Mouse (Mus musculus) forebrain, embryonic 13.5 days (tissue): ENCODE results near the gene Elmsan1. TPM values are rescaled to one million over a fixed set of nuclear protein-coding genes. Genes with fewer than 3 reads are reported as not detected.

Source experiments
- ATAC-seq: fragments of 200-750 bp; cut with Nextera tagmentation; 2 replicates; pipeline ENCODE4 v1.8.0; 2017
- H3K27ac ChIP-seq: fragments of 300-500 bp; sonication (generic); 2 replicates; pipeline ENCODE4 v1.5.1; 2015; ENCODE audit warnings: inconsistent platforms, mild to moderate bottlenecking, moderate library complexity
- H3K27me3 ChIP-seq: fragments of 300-500 bp; sonication (generic); 2 replicates; pipeline ENCODE4 v1.6.1; 2015; ENCODE audit warnings: mild to moderate bottlenecking, inconsistent platforms
- H3K36me3 ChIP-seq: fragments of 300-500 bp; sonication (generic); 2 replicates; pipeline ENCODE4 v1.6.1; 2015; ENCODE audit warnings: mild to moderate bottlenecking, inconsistent platforms; ENCODE audit not compliant: poor library complexity, severe bottlenecking
- H3K4me1 ChIP-seq: fragments of 300-500 bp; sonication (generic); 2 replicates; pipeline ENCODE4 v1.6.1; 2015; ENCODE audit warnings: inconsistent platforms
- H3K4me2 ChIP-seq: fragments of 300-500 bp; sonication (generic); 2 replicates; pipeline ENCODE4 v1.6.1; 2015; ENCODE audit warnings: inconsistent platforms, mild to moderate bottlenecking, moderate library complexity
- H3K4me3 ChIP-seq: fragments of 300-500 bp; sonication (generic); 2 replicates; pipeline ENCODE4 v1.5.1; 2015; ENCODE audit warnings: mild to moderate bottlenecking, inconsistent platforms
- H3K9ac ChIP-seq: fragments of 300-500 bp; sonication (generic); 2 replicates; pipeline ENCODE4 v1.6.1; 2015; ENCODE audit warnings: mild to moderate bottlenecking, inconsistent platforms
- H3K9me3 ChIP-seq: fragments of 300-500 bp; sonication (generic); replicated peaks from 2 replicates; pipeline ENCODE4 v1.6.1; 2016; ENCODE audit warnings: inconsistent platforms
- WGBS: fragments of 180-500 bp; shearing (Covaris S2); methylation state at CpG from one replicate; pipeline ENCODE4 v1.1.7; 2015; 5-methylcytosine and 5-hydroxymethylcytosine counted together
- polyA plus RNA-seq: library from polyadenylated mRNA; unstranded; fragments of >200 nt; fragmentation: Nextera tagmentation; extraction: Ambion mirVana; gene quantifications from 2 replicates; pipeline ENCODE4 v1.2.1, GENCODE M21; 2015

Elmsan1 gene
- polyA plus RNA-seq, 1 experiment from 2014 or later, result 5.0 TPM

- WGBS, result 78% methylated on average over 9 of the region's 9 CpGs
- Histone ChIP-seq H3K36me3 (peaks cover 47% of the 10 kb centered on the region), H3K4me1 (no peaks in the 10 kb centered on the region)
Observed at GRCm38 (mm10) chr12:84163133-84163532, 55.5 kb downstream of the Elmsan1 start.

GRCm38 (mm10) chr12:84161616-84162433, 56.9 kb downstream of the Elmsan1 start:
- Histone ChIP-seq H3K4me3 (no peak overlapping the region), H3K4me2 (no peak overlapping the region), H3K27ac (no peak overlapping the region), H3K9ac (no peak overlapping the region), H3K4me1 (no peaks in the 10 kb centered on the region), H3K27me3 (no peaks in the 10 kb centered on the region), H3K36me3 (peaks cover 58% of the 10 kb centered on the region), H3K9me3 (no peaks in the 10 kb centered on the region)
- 75% methylated on average over 14 of the region's 14 CpGs for WGBS
- no peak for ATAC-seq

More at GRCm38 (mm10) chr12:84163133-84163532, 55.5 kb downstream of the Elmsan1 start:
- H3K4me3 ChIP-seq, result no peak overlapping the region
- no peak overlapping the region for H3K4me2 ChIP-seq
- no peaks in the 10 kb centered on the region for H3K9me3 ChIP-seq
- no peaks in the 10 kb centered on the region for H3K27me3 ChIP-seq
- no peak overlapping the region for H3K9ac ChIP-seq
- H3K27ac ChIP-seq, result no peak overlapping the region
- no peak for ATAC-seq

- Histone ChIP-seq H3K9me3 (no peaks in the 10 kb centered on the region), H3K27me3 (no peaks in the 10 kb centered on the region), H3K9ac (no peak overlapping the region), H3K4me1 (no peaks in the 10 kb centered on the region), H3K27ac (no peak overlapping the region), H3K36me3 (peaks cover 65% of the 10 kb centered on the region), H3K4me3 (no peak overlapping the region), H3K4me2 (no peak overlapping the region)
- 84% methylated on average over 8 of the region's 8 CpGs for WGBS
- no peak for ATAC-seq
Observed at GRCm38 (mm10) chr12:84161116-84161515, 57.6 kb downstream of the Elmsan1 start.

GRCm38 (mm10) chr12:84160491-84160890, 58.2 kb downstream of the Elmsan1 start:
- Histone ChIP-seq H3K4me1 (no peaks in the 10 kb centered on the region), H3K9me3 (no peaks in the 10 kb centered on the region), H3K27me3 (no peaks in the 10 kb centered on the region), H3K4me3 (no peak overlapping the region), H3K9ac (no peak overlapping the region), H3K27ac (no peak overlapping the region), H3K4me2 (no peak overlapping the region), H3K36me3 (peaks cover 70% of the 10 kb centered on the region)
- no peak for ATAC-seq
- WGBS, result 97% methylated on average over 8 of the region's 8 CpGs

- H3K27ac ChIP-seq, result no peak overlapping the region
- 92% methylated on average over 14 of the region's 14 CpGs for WGBS
Observed at GRCm38 (mm10) chr12:84158156-84158555, 60.5 kb downstream of the Elmsan1 start.

GRCm38 (mm10) chr12:84156210-84156609, 62.5 kb downstream of the Elmsan1 start:
- peaks cover 88% of the 10 kb centered on the region for H3K36me3 ChIP-seq
- ATAC-seq, result no peak
- no peaks in the 10 kb centered on the region for H3K27me3 ChIP-seq
- H3K4me3 ChIP-seq, result no peak overlapping the region
- H3K9me3 ChIP-seq, result no peaks in the 10 kb centered on the region
- H3K27ac ChIP-seq, result no peak overlapping the region
- WGBS, result 96% methylated on average over 18 of the region's 18 CpGs
- no peak overlapping the region for H3K9ac ChIP-seq
- no peaks in the 10 kb centered on the region for H3K4me1 ChIP-seq
- H3K4me2 ChIP-seq, result no peak overlapping the region

More at GRCm38 (mm10) chr12:84158156-84158555, 60.5 kb downstream of the Elmsan1 start:
- no peak for ATAC-seq
- H3K4me3 ChIP-seq, result no peak overlapping the region
- H3K4me1 ChIP-seq, result no peaks in the 10 kb centered on the region
- peaks cover 80% of the 10 kb centered on the region for H3K36me3 ChIP-seq
- H3K9ac ChIP-seq, result no peak overlapping the region
- no peaks in the 10 kb centered on the region for H3K27me3 ChIP-seq
- no peak overlapping the region for H3K4me2 ChIP-seq
- no peaks in the 10 kb centered on the region for H3K9me3 ChIP-seq

GRCm38 (mm10) chr12:84155523-84155871, 63.2 kb downstream of the Elmsan1 start:
- no peak for ATAC-seq
- Histone ChIP-seq H3K4me3 (no peak overlapping the region), H3K9me3 (no peaks in the 10 kb centered on the region), H3K27me3 (no peaks in the 10 kb centered on the region), H3K36me3 (peaks cover 89% of the 10 kb centered on the region), H3K4me1 (no peaks in the 10 kb centered on the region), H3K4me2 (no peak overlapping the region), H3K9ac (no peak overlapping the region), H3K27ac (no peak overlapping the region)
- 89% methylated on average over 2 of the region's 2 CpGs for WGBS

- no peak overlapping the region for H3K27ac ChIP-seq
- no peak overlapping the region for H3K9ac ChIP-seq
- peaks cover 1% of the 10 kb centered on the region; the same call in 1 of the 2 replicates for H3K4me1 ChIP-seq
- H3K27me3 ChIP-seq, result no peaks in the 10 kb centered on the region
- no peak overlapping the region for H3K4me2 ChIP-seq
- H3K36me3 ChIP-seq, result peaks cover 83% of the 10 kb centered on the region
- 77% methylated on average over 11 of the region's 11 CpGs for WGBS
- no peaks in the 10 kb centered on the region for H3K9me3 ChIP-seq
- ATAC-seq, result no peak
- H3K4me3 ChIP-seq, result no peak overlapping the region
Observed at GRCm38 (mm10) chr12:84154786-84155522, 63.7 kb downstream of the Elmsan1 start.

- Histone ChIP-seq H3K36me3 (peaks cover 68% of the 10 kb centered on the region), H3K4me2 (no peak overlapping the region), H3K4me3 (no peak overlapping the region), H3K27ac (no peak overlapping the region), H3K27me3 (no peaks in the 10 kb centered on the region), H3K4me1 (peaks cover 13% of the 10 kb centered on the region), H3K9me3 (no peaks in the 10 kb centered on the region), H3K9ac (no peak overlapping the region)
- WGBS, result 79% methylated on average over 6 of the region's 6 CpGs
- no peak for ATAC-seq
Observed at GRCm38 (mm10) chr12:84153414-84153813, 65.3 kb downstream of the Elmsan1 start.

GRCm38 (mm10) chr12:84152352-84153190, 66.1 kb downstream of the Elmsan1 start:
- Histone ChIP-seq H3K4me1 (peaks cover 20% of the 10 kb centered on the region), H3K27ac (no peak overlapping the region; the same call in 1 of the 2 replicates), H3K9ac (no peak overlapping the region), H3K9me3 (no peaks in the 10 kb centered on the region), H3K4me2 (no peak overlapping the region), H3K36me3 (peaks cover 59% of the 10 kb centered on the region), H3K27me3 (no peaks in the 10 kb centered on the region), H3K4me3 (no peak overlapping the region)
- ATAC-seq, result no peak
- WGBS, result 74% methylated on average over 32 of the region's 32 CpGs

GRCm38 (mm10) chr12:84151911-84152310, 66.8 kb downstream of the Elmsan1 start:
- Histone ChIP-seq H3K27ac (no peak overlapping the region; the same call in 1 of the 2 replicates), H3K4me1 (peaks cover 24% of the 10 kb centered on the region), H3K4me3 (no peak overlapping the region), H3K9ac (no peak overlapping the region), H3K4me2 (no peak overlapping the region), H3K9me3 (no peaks in the 10 kb centered on the region), H3K27me3 (no peaks in the 10 kb centered on the region), H3K36me3 (peaks cover 55% of the 10 kb centered on the region)
- 91% methylated on average over 10 of the region's 10 CpGs for WGBS
- no peak for ATAC-seq

- H3K4me1 ChIP-seq, result peaks cover 27% of the 10 kb centered on the region
- H3K27ac ChIP-seq, result no peak overlapping the region
- peaks cover 46% of the 10 kb centered on the region for H3K36me3 ChIP-seq
- no peak overlapping the region for H3K9ac ChIP-seq
- H3K4me2 ChIP-seq, result no peak overlapping the region
- no peak for ATAC-seq
- no peak overlapping the region for H3K4me3 ChIP-seq
- WGBS, result 78% methylated on average over 6 of the region's 6 CpGs
- no peaks in the 10 kb centered on the region for H3K9me3 ChIP-seq
- H3K27me3 ChIP-seq, result no peaks in the 10 kb centered on the region
Observed at GRCm38 (mm10) chr12:84150976-84151375, 67.7 kb downstream of the Elmsan1 start.
